Mouse (Mus musculus) embryonic facial prominence, embryonic 11.5 days (tissue): ENCODE results near the gene Amigo2. TPM values are rescaled to one million over a fixed set of nuclear protein-coding genes. Genes with fewer than 3 reads are reported as not detected.

Experiments used
- ATAC-seq: fragments of 200-750 bp; cut with Nextera tagmentation; replicated peaks from 2 replicates; pipeline ENCODE4 v1.8.0; 2017; ENCODE audit warnings: low read depth; ENCODE audit not compliant: insufficient number of reproducible peaks, low FRiP score, low TSS enrichment
- DNase-seq: peaks from one replicate; pipeline ENCODE4 v3.0.0-alpha.2; 2015; ENCODE audit warnings: low spot score
- H3K27ac ChIP-seq: fragments of 300-500 bp; sonication (generic); replicated peaks from 2 replicates; pipeline ENCODE4 v1.5.1; 2014; ENCODE audit warnings: mild to moderate bottlenecking, low read depth, low read length, control low read depth
- H3K27me3 ChIP-seq: fragments of 300-500 bp; sonication (generic); 2 replicates; pipeline ENCODE4 v1.6.1; 2014; ENCODE audit warnings: mild to moderate bottlenecking, low read length, moderate library complexity, mixed read lengths; ENCODE audit not compliant: control insufficient read depth, insufficient read depth
- H3K36me3 ChIP-seq: fragments of 300-500 bp; sonication (generic); replicated peaks from 2 replicates; pipeline ENCODE4 v1.6.1; 2014; ENCODE audit warnings: low read depth, mild to moderate bottlenecking, low read length, moderate library complexity, mixed read lengths; ENCODE audit not compliant: control insufficient read depth, insufficient read depth
- H3K4me1 ChIP-seq: fragments of 300-500 bp; sonication (generic); 2 replicates; pipeline ENCODE4 v1.6.1; 2014; ENCODE audit warnings: low read length, mixed read lengths; ENCODE audit not compliant: control insufficient read depth, insufficient read depth
- H3K4me2 ChIP-seq: fragments of 300-500 bp; sonication (generic); 2 replicates; pipeline ENCODE4 v1.6.1; 2014; ENCODE audit warnings: low read depth, mild to moderate bottlenecking, control low read depth, low read length, moderate library complexity
- H3K4me3 ChIP-seq: fragments of 300-500 bp; sonication (generic); 2 replicates; pipeline ENCODE4 v1.5.1; 2014; ENCODE audit warnings: low read depth, low read length, control low read depth
- H3K9ac ChIP-seq: fragments of 300-500 bp; sonication (generic); replicated peaks from 2 replicates; pipeline ENCODE4 v1.6.1; 2014; ENCODE audit warnings: mild to moderate bottlenecking, control low read depth, low read length
- H3K9me3 ChIP-seq: fragments of 300-500 bp; sonication (generic); replicated peaks from 2 replicates; pipeline ENCODE4 v1.6.1; 2016; ENCODE audit warnings: mild to moderate bottlenecking, low read length, inconsistent platforms, mixed read lengths; ENCODE audit not compliant: control insufficient read depth
- WGBS: fragments of 180-500 bp; shearing (Covaris S2); extraction: QIAGEN DNeasy Blood & Tissue Kit; methylation state at CpG from one replicate; pipeline ENCODE4 v1.1.7; 2014; 5-methylcytosine and 5-hydroxymethylcytosine counted together
- polyA plus RNA-seq: library from polyadenylated mRNA; unstranded; fragments of >200 nt; fragmentation: Nextera tagmentation; extraction: Ambion mirVana; gene quantifications from 2 replicates; pipeline ENCODE4 v1.2.1, GENCODE M21; 2014

Gene Amigo2
- polyA plus RNA-seq, result 5.9 TPM in 2 replicates

DNA sequence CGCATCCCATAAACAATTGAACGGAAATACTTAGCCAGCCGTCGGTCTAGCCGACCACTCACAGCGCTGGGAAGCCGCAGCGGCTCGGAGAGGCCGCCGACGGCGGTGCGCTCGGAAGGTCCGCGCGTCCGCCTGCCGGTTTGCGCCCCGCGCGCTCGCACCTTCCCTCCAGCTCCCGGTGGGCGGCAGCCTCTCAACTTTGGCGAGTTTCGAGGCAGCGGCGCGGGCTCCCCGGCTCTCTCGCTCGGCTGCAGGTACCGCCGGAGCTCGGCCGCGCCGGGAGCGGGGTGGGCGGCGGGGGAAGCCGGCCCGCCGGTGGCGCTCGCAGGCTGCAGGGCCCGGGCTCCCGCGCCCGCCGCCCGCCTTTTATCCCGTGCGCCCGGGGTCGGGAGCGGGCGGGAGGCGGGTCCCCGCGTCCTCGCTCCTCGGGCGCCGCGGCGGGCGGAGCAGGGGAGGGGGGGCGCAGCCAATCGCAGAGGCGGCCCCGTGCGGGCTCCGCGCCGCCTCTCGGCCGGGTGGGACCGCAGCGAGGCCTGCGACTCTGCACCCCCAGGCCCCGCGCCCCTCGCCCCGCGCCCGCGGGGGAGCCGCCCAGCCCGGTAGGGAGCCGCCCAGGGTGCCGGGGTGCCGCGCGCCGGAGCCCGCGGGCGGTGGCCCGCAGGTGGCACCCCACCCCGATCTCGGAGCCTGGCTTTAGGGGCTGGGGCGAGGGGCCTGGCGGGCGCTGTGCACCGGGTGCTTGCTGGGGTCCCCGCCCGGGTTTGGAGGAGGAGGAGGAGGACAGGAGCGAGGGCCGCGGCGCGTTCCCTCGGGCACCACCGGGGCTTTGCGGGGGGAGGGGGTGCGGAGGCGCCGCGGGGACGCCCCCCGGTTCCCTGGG, at the start of gene Amigo2, which contains the start of gene Pced1b:
Amigo2 (minus strand) TSS at position 377 of the 880 bp plus-strand sequence.
Pced1b (plus strand) TSS at position 197 of the 880 bp plus-strand sequence.
- H3K4me2 ChIP-seq, result peak within 1 kb of the TSS; percentile 93
- H3K4me1 ChIP-seq, result no peaks in the 10 kb centered on the region; the same call in 1 of the 2 replicates
- peak within 1 kb of the TSS; percentile 81 for H3K4me3 ChIP-seq
- H3K36me3 ChIP-seq, result no peaks in the 10 kb centered on the region
- no peaks in the 10 kb centered on the region for H3K9me3 ChIP-seq
- H3K27ac ChIP-seq, result peak within 1 kb of the TSS; percentile 75
- peak; percentile 81 for ATAC-seq
- peak; percentile 68 for DNase-seq
- WGBS, result under 1% methylated on average over 88 of the region's 125 CpGs
- peak within 1 kb of the TSS; percentile 89 for H3K9ac ChIP-seq
- no peaks in the 10 kb centered on the region; the same call in 1 of the 2 replicates for H3K27me3 ChIP-seq

DNA sequence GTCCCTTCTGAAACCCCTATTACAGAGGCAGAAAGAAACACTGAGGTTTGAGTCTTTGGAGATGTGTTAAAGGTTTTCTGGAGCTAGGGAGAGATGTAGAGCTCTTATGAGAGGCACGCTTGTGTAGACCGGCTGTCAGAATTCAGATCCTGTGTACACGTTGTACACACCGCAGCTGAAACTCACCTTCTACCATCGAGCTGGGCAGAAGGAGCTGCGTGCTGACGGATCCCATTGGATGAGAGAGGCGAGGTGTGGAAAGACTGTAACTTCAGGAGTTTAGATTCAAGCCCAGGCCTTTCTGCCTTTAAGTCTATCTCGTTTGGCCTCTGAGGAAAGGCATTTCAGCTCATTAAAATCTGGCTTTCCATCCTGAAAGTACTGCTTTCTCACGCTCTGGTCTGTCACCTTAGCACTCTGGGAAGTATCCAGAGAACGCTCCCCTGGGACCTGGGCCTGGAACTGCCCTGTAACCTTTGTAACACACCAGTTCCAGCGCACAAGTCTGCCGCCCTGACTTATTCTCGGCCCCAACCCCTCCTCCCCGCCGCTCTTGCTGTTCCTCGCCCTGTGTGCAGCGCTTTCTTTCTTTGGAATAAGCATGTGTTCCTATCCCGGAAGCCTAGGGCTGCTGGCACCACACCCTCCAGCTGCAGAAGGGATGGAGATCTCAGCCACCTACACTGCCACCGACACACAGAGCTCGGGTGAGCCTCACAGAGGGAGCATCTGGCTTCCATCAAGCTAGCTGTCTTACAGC, 44.4 kb upstream of the Amigo2 start:
- no peaks in the 10 kb centered on the region for H3K4me1 ChIP-seq
- ATAC-seq (peak; percentile 52; the same call in 1 of the 2 replicates), DNase-seq (peak; percentile 43)
- H3K27me3 ChIP-seq, result no peaks in the 10 kb centered on the region
- H3K27ac ChIP-seq, result no peak overlapping the region
- no peak overlapping the region for H3K4me3 ChIP-seq
- H3K4me2 ChIP-seq, result no peak overlapping the region
- WGBS, result 70% methylated on average over 21 of the region's 21 CpGs
- no peaks in the 10 kb centered on the region for H3K9me3 ChIP-seq
- no peaks in the 10 kb centered on the region for H3K36me3 ChIP-seq
- H3K9ac ChIP-seq, result no peak overlapping the region

DNA sequence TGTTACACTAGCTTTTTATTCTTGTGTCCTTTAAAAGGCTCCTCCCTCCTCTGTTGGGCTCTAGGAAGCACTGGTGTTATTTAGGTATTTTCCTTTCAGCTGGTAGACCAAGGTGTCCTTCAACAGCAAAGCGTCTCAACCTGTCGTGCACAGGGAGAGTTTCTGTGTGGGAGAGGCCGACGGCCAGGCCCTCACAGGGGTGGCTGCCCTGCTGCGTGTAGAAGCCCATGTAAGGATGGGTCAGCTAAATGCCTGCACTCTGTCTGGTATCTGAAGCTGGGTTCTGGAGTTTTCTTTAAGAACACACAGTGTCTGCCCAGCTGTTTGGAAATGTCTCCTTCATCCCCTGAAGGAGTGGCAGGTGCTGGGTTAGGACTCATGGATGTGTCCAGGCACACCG, 43.3 kb upstream of the Amigo2 start:
- Histone ChIP-seq H3K4me3 (no peak overlapping the region), H3K27me3 (no peaks in the 10 kb centered on the region), H3K36me3 (no peaks in the 10 kb centered on the region), H3K4me1 (no peaks in the 10 kb centered on the region), H3K9me3 (no peaks in the 10 kb centered on the region), H3K9ac (no peak overlapping the region), H3K4me2 (no peak overlapping the region), H3K27ac (no peak overlapping the region)
- ATAC-seq, result no peak
- WGBS, result 91% methylated on average over 6 of the region's 6 CpGs
- no peak for DNase-seq

DNA sequence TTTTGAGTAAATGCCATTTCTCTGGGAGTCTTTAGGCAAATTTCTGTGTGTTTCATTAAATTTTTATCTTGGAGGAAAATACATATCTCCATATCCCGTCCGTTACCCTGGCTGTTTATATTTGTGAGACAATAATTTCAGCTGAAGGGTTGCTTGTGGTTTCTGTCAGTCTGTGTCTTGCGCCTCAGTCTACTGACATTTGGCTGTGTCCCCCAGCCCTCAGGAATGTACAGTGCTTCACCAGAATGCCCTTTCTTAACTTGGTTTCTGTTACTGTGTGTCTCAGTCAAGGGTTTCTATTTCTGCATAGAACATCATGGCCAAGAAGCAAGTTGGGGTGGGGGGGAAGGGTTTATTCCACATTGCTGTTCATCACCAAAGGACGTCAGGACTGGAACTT, 42.1 kb upstream of the Amigo2 start:
- no peak overlapping the region for H3K9ac ChIP-seq
- H3K27ac ChIP-seq, result no peak overlapping the region
- no peaks in the 10 kb centered on the region for H3K4me1 ChIP-seq
- DNase-seq, result no peak
- H3K4me2 ChIP-seq, result no peak overlapping the region
- 93% methylated on average over 4 of the region's 4 CpGs for WGBS
- no peak overlapping the region for H3K4me3 ChIP-seq
- H3K27me3 ChIP-seq, result no peaks in the 10 kb centered on the region
- H3K36me3 ChIP-seq, result no peaks in the 10 kb centered on the region
- ATAC-seq, result no peak
- H3K9me3 ChIP-seq, result no peaks in the 10 kb centered on the region

DNA sequence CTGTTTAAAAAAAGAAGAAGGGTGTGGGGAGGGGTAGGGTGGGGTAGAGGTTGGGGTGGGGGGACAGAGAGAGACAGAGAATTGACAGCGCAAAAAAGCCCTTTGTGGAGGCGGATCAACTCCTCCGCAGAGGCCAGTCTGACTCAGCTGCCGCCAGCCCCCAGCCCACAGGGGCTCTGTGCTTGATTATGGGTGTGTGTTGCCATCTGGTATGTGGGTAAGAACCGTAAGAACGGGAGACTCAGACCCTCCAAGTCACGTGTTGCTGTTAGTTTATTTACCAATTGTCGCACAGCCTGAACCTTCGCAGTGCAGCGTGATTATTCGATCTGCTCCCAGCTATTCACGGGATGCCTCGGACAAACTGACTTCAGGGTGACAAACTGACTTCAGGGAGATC, 41.6 kb upstream of the Amigo2 start:
- no peak overlapping the region for H3K4me3 ChIP-seq
- no peaks in the 10 kb centered on the region for H3K4me1 ChIP-seq
- H3K36me3 ChIP-seq, result no peaks in the 10 kb centered on the region
- 76% methylated on average over 13 of the region's 13 CpGs for WGBS
- DNase-seq, result no peak
- no peak overlapping the region for H3K4me2 ChIP-seq
- no peak for ATAC-seq
- no peak overlapping the region for H3K27ac ChIP-seq
- no peak overlapping the region for H3K9ac ChIP-seq
- H3K9me3 ChIP-seq, result no peaks in the 10 kb centered on the region
- H3K27me3 ChIP-seq, result no peaks in the 10 kb centered on the region

DNA sequence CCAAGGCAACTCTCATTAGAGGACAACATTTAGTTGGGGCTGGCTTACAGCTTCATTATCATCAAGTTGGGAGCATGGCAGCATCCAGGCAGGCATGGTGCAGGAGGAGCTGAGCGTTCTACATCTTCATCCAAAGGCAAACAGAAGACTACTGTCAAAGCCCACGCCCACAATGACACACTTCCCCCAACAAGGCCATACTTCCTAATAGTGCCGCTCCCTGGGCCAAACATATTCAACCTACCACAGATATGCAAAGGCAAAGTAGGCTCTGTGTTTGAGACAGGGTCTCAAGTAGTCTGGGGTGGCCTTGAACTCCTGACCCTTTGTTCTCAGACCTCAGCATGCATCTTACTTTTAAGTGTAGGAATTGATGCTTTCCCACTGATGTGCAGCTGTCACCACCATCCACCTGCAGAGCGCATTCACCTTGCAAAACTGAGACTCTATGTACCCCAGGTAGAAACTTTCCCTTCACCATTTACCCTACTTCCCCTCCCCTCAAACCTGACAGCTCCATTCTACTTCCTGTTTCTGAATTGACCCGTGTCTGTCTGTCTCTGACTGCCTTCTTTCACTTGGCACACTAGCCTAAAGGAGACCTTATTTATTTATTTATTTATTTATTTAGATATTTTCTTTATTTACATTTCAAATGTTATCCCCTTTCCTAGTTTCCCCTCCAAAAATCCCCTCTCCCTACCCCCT, 40.5 kb upstream of the Amigo2 start:
- ATAC-seq, result no peak

DNA sequence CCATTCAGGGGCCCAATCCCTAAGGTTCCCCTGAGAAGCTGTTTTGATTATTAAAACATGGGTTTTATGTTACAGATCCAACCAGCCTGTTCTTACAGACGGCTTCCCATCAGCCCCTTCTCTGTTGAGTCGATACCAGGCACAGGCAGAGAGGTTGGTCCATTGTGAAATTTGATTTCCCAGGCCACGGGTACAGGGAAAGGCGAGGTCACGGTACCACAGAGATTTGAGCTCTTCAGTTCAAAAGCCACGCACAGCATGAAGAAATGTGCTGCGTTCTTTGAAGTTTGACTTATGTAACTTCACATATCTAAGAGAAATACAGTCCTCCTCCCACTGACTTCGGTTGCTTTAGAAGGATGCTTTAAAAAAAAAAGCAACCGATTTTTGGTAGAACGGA, 39.6 kb upstream of the Amigo2 start:
- Histone ChIP-seq H3K27me3 (no peaks in the 10 kb centered on the region), H3K9ac (no peak overlapping the region), H3K4me1 (no peaks in the 10 kb centered on the region), H3K27ac (no peak overlapping the region), H3K4me2 (no peak overlapping the region), H3K36me3 (no peaks in the 10 kb centered on the region), H3K9me3 (no peaks in the 10 kb centered on the region), H3K4me3 (no peak overlapping the region)
- DNase-seq (peak; percentile 21), ATAC-seq (no peak)
- WGBS, result 66% methylated on average over 10 of the region's 10 CpGs

More for the DNA sequence above, 40.5 kb upstream of the Amigo2 start:
- Histone ChIP-seq H3K9ac (no peak overlapping the region), H3K4me2 (no peak overlapping the region), H3K27ac (no peak overlapping the region), H3K9me3 (no peaks in the 10 kb centered on the region), H3K27me3 (no peaks in the 10 kb centered on the region), H3K4me3 (no peak overlapping the region), H3K4me1 (no peaks in the 10 kb centered on the region), H3K36me3 (no peaks in the 10 kb centered on the region)
- no peak for DNase-seq
- 82% methylated on average over 5 of the region's 5 CpGs for WGBS
